24 mouse cellular contexts compared by ENCODE assay signal in genomic region chr8:111974138-111974537, GRCm38 (mm10). TPM values are rescaled to one million over a fixed set of nuclear protein-coding genes. Genes with fewer than 3 reads are reported as not detected.
DNase-seq lines count a peak whose midpoint lies in the region; ATAC-seq lines count a peak whose summit lies in the region.
"Had no signal": no experiment of that assay in that cellular context is flagged by ENCODE, and none has a peak within 500 bp of the region (broad histone marks: within the 10 kb centered on the region; RNA-seq: fewer than 3 reads in every experiment).

No protein-coding gene starts in this region.

- peak; percentile 35 for DNase-seq in CD4-positive, CD25-positive, alpha-beta regulatory T cell, adult 2 months (ENCODE audit: low read depth, low spot score)
- peak; percentile 33 for DNase-seq in T-cell, adult 2 months (ENCODE audit: low spot score)
- DNase-seq in naive thymus-derived CD4-positive, alpha-beta T cell, adult 2 months (ENCODE audit: low read depth) = peak; percentile 53
- DNase-seq in frontal cortex, postnatal 25 days (ENCODE audit: low spot score in 2 of 2) = no peak
- DNase-seq: adrenal gland, adult 2 months; adrenal gland, postnatal 10 days; adrenal gland, postnatal 25 days; B cell, adult 2 months; cerebellum, adult 11 months; cerebellum, adult 18-20 months; cerebellum, adult 8-10 months; cerebellum, adult 9-11 months; cerebellum, postnatal 14 days; cerebellum, postnatal 36 days; embryo, embryonic 11 days; forebrain, postnatal 0 days had no signal

- no peak overlapping the region for H3K9ac ChIP-seq in kidney, embryonic 15.5 days
- H3K9ac ChIP-seq: embryonic facial prominence, embryonic 13.5 days; embryonic facial prominence, embryonic 15.5 days; forebrain, embryonic 13.5 days; forebrain, embryonic 15.5 days; forebrain, postnatal 0 days had no signal

- no peak overlapping the region for H3K4me2 ChIP-seq in kidney, embryonic 15.5 days
- H3K4me2 ChIP-seq: embryonic facial prominence, embryonic 13.5 days; embryonic facial prominence, embryonic 15.5 days; forebrain, embryonic 13.5 days; forebrain, embryonic 15.5 days had no signal

- no peaks in the 10 kb centered on the region for H3K4me1 ChIP-seq in kidney, embryonic 15.5 days
- H3K4me1 ChIP-seq: embryonic facial prominence, embryonic 13.5 days; embryonic facial prominence, embryonic 15.5 days; forebrain, embryonic 13.5 days; forebrain, embryonic 15.5 days had no signal

- H3K4me3 ChIP-seq in kidney, embryonic 15.5 days (replicated peaks) = no peak overlapping the region
- H3K4me3 ChIP-seq: embryonic facial prominence, embryonic 13.5 days; embryonic facial prominence, embryonic 15.5 days; erythroblast, embryonic 14.5 days; forebrain, embryonic 10.5 days; forebrain, embryonic 13.5 days; forebrain, embryonic 15.5 days had no signal

- 93% methylated on average over 12 of the region's 12 CpGs for WGBS in kidney, embryonic 15.5 days

- ATAC-seq in CD4-positive, CD25-positive, alpha-beta regulatory T cell, adult 4 months = no peak
- no peak for ATAC-seq in kidney, embryonic 15.5 days (replicated peaks; ENCODE audit: low FRiP score)
- ATAC-seq: forebrain, embryonic 13.5 days; forebrain, embryonic 15.5 days; forebrain, postnatal 0 days had no signal

- H3K27ac ChIP-seq in kidney, embryonic 15.5 days = no peak overlapping the region
- H3K27ac ChIP-seq: embryonic facial prominence, embryonic 13.5 days; embryonic facial prominence, embryonic 15.5 days; forebrain, embryonic 10.5 days; forebrain, embryonic 13.5 days; forebrain, embryonic 15.5 days had no signal

- H3K36me3 ChIP-seq in kidney, embryonic 15.5 days = peaks cover 60% of the 10 kb centered on the region

- no peaks in the 10 kb centered on the region for H3K27me3 ChIP-seq in kidney, embryonic 15.5 days
- H3K27me3 ChIP-seq: embryonic facial prominence, embryonic 13.5 days; embryonic facial prominence, embryonic 15.5 days; forebrain, embryonic 13.5 days; forebrain, embryonic 15.5 days had no signal

- peaks cover 4% of the 10 kb centered on the region; the same call in 1 of the 2 replicates for H3K9me3 ChIP-seq in kidney, embryonic 15.5 days (replicated peaks)
- H3K9me3 ChIP-seq: embryonic facial prominence, embryonic 15.5 days; forebrain, embryonic 13.5 days; forebrain, embryonic 15.5 days had no signal

RNA-seq across cellular contexts. Expression of gene Adat1, which starts 18.0 kb away (rescaled TPM):
- polyA plus RNA-seq in CD4-positive, CD25-positive, alpha-beta regulatory T cell, adult 4 months (2017; shearing (Covaris generic)) = 1 to 10 TPM; 7.9 to 8.7 TPM
- polyA plus RNA-seq in kidney, embryonic 15.5 days (2015; fragmentation: Nextera tagmentation; extraction: Ambion mirVana) = 11.2 and 12.1 TPM in 2 replicates
- polyA plus RNA-seq: erythroblast, embryonic 14.5 days had no signal

RNA-seq across cellular contexts. Expression of gene Gabarapl2, which starts 33.6 kb away (rescaled TPM):
- polyA plus RNA-seq in CD4-positive, CD25-positive, alpha-beta regulatory T cell, adult 4 months (2017; shearing (Covaris generic)) = 100 to 1,000 TPM; 205 to 239 TPM
- polyA plus RNA-seq in kidney, embryonic 15.5 days (2015; fragmentation: Nextera tagmentation; extraction: Ambion mirVana) = 194 and 198 TPM in 2 replicates

RNA-seq across cellular contexts. Expression of gene Kars, which starts 37.0 kb away (rescaled TPM):
- polyA plus RNA-seq in CD4-positive, CD25-positive, alpha-beta regulatory T cell, adult 4 months (2017; shearing (Covaris generic)) = 100 to 1,000 TPM; 166 to 286 TPM
- polyA plus RNA-seq in kidney, embryonic 15.5 days (2015; fragmentation: Nextera tagmentation; extraction: Ambion mirVana) = 209 and 219 TPM in 2 replicates

RNA-seq across cellular contexts. Expression of gene Terf2ip, which starts 37.1 kb away (rescaled TPM):
- 10 to 100 TPM in 1 of 2 experiments, 1 to 10 TPM in 1; 9.9 to 11.4 TPM for polyA plus RNA-seq in CD4-positive, CD25-positive, alpha-beta regulatory T cell, adult 4 months (2017; shearing (Covaris generic))
- 23.9 and 27.6 TPM in 2 replicates for polyA plus RNA-seq in kidney, embryonic 15.5 days (2015; fragmentation: Nextera tagmentation; extraction: Ambion mirVana)

RNA-seq across cellular contexts. Expression of gene Tmem231, which starts 40.5 kb away (rescaled TPM):
- 1 to 10 TPM; 2.5 to 3.5 TPM for polyA plus RNA-seq in CD4-positive, CD25-positive, alpha-beta regulatory T cell, adult 4 months (2017; shearing (Covaris generic))
- 21.1 and 21.5 TPM in 2 replicates for polyA plus RNA-seq in kidney, embryonic 15.5 days (2015; fragmentation: Nextera tagmentation; extraction: Ambion mirVana)

Comparison
In these comparisons a context has a peak if more than half of its experiments do, and no peak if none do; other contexts are left out.
1. DNase-seq: peak in CD4-positive, CD25-positive, alpha-beta regulatory T cell, adult 2 months (single experiment), T-cell, adult 2 months (single experiment) and naive thymus-derived CD4-positive, alpha-beta T cell, adult 2 months (single experiment); none in frontal cortex, postnatal 25 days (0 of 2).